Mouse (Mus musculus): ENCODE results near the gene Mfsd9. TPM values are rescaled to one million over a fixed set of nuclear protein-coding genes. Genes with fewer than 3 reads are reported as not detected.
"Not testable (repeated sequence)": the region's sequence is repeated elsewhere in the genome, so short reads cannot be mapped to it uniquely, and the experiment has no call there.

Gene Mfsd9
- polyA plus RNA-seq, 1 experiment, result not detected

DNA sequence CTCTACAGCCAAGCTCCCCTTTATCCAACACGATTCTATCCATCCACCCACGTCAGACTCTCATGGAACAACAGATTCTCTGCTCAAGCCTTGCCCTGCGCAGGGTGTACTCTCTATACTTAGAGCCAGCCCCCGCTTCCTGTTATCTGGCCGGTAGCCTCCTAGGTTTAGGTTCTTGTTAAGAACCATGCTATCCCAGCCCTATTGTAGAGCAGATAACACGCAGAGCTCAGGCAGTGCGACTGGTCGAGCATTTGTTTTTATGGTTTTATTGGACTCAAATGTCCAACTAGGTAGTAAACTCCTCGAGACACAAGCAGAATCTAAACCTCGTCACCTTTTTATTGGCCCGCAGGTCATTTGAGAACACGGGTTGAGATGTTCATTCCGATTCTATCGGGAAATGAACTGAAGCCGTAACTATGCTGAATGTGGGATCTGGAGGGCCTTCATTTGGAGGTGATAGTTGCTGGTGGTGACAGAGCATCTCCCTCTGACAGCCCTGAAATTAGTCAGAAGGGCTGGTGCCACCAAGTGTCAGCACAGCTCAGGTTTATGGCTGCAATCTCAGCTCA lies 25.7 kb downstream of the Mfsd9 start:
- H3K4me3 ChIP-seq (replicated peaks; ENCODE audit: control insufficient read depth, low read depth, low read length), result no peak overlapping the region
- H3K4me1 ChIP-seq (ENCODE audit: control insufficient read depth, insufficient read depth, low read length), result no peaks in the 10 kb centered on the region
- WGBS, result 68% methylated on average over 15 of the region's 15 CpGs
- no peak overlapping the region for H3K27ac ChIP-seq (ENCODE audit: control insufficient read depth, insufficient read depth, low read depth, low read length, poor library complexity)
- TF ChIP-seq CTCF (IDR thresholded peaks at IDR 0.05; ENCODE audit: control insufficient read depth, insufficient read depth, low read length), result no peak
- no peak for TF ChIP-seq POLR2A (IDR thresholded peaks at IDR 0.05; ENCODE audit: borderline replicate concordance, control insufficient read depth, low read depth, low read length)

DNA sequence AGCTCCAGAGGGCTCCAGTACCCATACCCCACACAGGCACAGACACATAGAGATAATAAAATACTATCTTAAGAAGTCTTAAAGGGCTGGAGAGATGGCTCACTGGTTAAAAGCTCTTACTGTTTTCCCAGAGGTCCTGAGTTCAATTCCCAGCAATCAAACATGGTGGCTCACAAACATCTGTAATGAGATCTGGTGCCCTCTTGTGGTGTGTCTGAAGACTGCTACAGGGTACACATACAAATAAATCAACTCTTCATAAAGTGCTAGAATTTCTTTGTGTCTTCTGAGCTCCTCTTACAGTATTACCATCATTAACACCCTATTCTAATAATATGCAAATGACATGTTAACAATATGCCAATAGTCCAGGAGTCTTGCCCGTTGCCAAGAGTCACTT lies 26.4 kb downstream of the Mfsd9 start:
- no peaks in the 10 kb centered on the region for H3K4me1 ChIP-seq (ENCODE audit: control insufficient read depth, insufficient read depth, low read length)
- no peak overlapping the region for H3K27ac ChIP-seq (ENCODE audit: control insufficient read depth, insufficient read depth, low read depth, low read length, poor library complexity)
- TF ChIP-seq CTCF (IDR thresholded peaks at IDR 0.05; ENCODE audit: control insufficient read depth, insufficient read depth, low read length) (no peak), POLR2A (IDR thresholded peaks at IDR 0.05; ENCODE audit: borderline replicate concordance, control insufficient read depth, low read depth, low read length) (no peak)
- 86% methylated on average over 1 of the region's 1 CpGs for WGBS
- no peak overlapping the region for H3K4me3 ChIP-seq (replicated peaks; ENCODE audit: control insufficient read depth, low read depth, low read length)

DNA sequence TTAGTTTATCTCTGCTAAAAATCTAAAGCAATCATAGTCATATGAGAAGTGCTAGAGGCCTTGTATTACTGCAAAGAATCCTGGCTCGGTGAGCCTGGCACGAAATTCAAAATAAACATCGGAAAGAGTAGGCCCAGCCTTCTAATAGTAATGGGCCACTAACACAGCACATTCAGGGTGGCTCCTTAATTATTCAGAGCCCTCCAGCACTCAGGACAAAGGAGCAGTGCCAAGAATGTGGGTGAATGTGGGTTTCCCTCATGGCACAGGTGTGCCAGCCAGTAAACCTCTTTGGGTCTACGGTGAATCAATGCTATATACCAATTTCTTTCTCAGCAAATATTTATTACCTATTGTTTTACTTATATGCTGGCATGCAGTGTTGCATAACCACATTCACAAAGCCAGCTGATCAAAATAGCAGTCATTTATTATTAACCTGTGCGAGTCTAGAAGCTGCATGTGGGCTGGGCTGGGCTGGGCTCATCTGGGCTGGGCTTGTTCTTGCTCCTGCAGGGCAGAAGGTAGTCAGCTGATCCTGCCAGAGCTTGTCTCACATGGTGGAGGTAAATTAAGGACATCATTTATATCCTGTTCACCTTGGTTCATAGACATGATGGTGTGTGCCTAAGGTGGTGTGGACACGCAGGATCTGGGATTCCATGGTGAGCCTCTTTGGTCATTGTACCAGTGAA lies 30.6 kb downstream of the Mfsd9 start:
- WGBS, result 83% methylated on average over 6 of the region's 6 CpGs
- Histone ChIP-seq H3K4me1 (ENCODE audit: control insufficient read depth, insufficient read depth, low read length) (no peaks in the 10 kb centered on the region), H3K4me3 (replicated peaks; ENCODE audit: control insufficient read depth, low read depth, low read length) (no peak overlapping the region), H3K27ac (ENCODE audit: control insufficient read depth, insufficient read depth, low read depth, low read length, poor library complexity) (no peak overlapping the region)
- no peak for TF ChIP-seq CTCF (IDR thresholded peaks at IDR 0.05; ENCODE audit: control insufficient read depth, insufficient read depth, low read length)
- TF ChIP-seq POLR2A (IDR thresholded peaks at IDR 0.05; ENCODE audit: borderline replicate concordance, control insufficient read depth, low read depth, low read length), result no peak

DNA sequence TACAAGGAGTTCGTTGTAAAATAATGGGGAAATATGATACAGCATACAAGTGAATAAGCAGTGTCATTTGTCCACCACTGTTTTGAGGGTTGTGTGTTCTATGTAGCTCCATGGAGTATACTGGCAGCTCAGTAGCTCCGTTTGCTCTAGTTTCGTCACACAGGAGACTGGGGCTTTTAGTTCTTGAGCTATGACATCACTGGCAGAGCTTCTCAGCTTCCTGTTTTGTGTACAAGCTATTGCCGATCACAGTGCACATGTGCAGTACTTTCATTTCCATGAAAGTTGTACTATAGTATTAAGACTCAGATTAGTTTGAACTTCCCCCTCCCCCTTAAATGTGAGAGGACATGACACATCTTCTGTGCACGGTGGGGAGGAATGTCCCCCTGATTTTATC lies 44.4 kb downstream of the Mfsd9 start:
- TF ChIP-seq CTCF (IDR thresholded peaks at IDR 0.05; ENCODE audit: control insufficient read depth, insufficient read depth, low read length) (no peak), POLR2A (IDR thresholded peaks at IDR 0.05; ENCODE audit: borderline replicate concordance, control insufficient read depth, low read depth, low read length) (no peak)
- Histone ChIP-seq H3K4me1 (ENCODE audit: control insufficient read depth, insufficient read depth, low read length) (no peaks in the 10 kb centered on the region), H3K4me3 (replicated peaks; ENCODE audit: control insufficient read depth, low read depth, low read length) (no peak overlapping the region), H3K27ac (ENCODE audit: control insufficient read depth, insufficient read depth, low read depth, low read length, poor library complexity) (no peak overlapping the region)
- WGBS, result 45% methylated on average over 5 of the region's 5 CpGs

DNA sequence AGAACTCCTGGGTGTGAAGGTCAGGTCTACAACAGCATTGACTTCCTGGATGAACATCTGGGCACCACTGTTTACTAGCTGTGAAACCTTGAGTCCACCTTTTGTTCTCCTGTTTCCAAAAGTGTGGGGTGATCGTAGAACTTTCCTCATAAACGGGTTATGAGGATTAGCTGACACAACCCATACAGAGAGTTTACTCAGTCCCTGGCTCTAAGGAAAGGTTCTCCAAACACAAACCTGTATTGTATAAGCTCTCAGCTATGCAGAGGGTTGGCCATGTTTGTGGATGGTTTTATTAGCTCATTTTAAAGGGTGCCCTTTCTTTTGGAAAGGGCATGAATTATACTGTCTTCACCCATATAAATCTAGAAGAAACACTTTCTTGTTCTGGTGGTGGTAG lies 49.7 kb downstream of the Mfsd9 start:
- WGBS, result 86% methylated on average over 2 of the region's 2 CpGs
- TF ChIP-seq POLR2A (IDR thresholded peaks at IDR 0.05; ENCODE audit: borderline replicate concordance, control insufficient read depth, low read depth, low read length) (no peak), CTCF (IDR thresholded peaks at IDR 0.05; ENCODE audit: control insufficient read depth, insufficient read depth, low read length) (no peak)
- Histone ChIP-seq H3K27ac (ENCODE audit: control insufficient read depth, insufficient read depth, low read depth, low read length, poor library complexity) (no peak overlapping the region), H3K4me1 (ENCODE audit: control insufficient read depth, insufficient read depth, low read length) (no peaks in the 10 kb centered on the region), H3K4me3 (replicated peaks; ENCODE audit: control insufficient read depth, low read depth, low read length) (no peak overlapping the region)

DNA sequence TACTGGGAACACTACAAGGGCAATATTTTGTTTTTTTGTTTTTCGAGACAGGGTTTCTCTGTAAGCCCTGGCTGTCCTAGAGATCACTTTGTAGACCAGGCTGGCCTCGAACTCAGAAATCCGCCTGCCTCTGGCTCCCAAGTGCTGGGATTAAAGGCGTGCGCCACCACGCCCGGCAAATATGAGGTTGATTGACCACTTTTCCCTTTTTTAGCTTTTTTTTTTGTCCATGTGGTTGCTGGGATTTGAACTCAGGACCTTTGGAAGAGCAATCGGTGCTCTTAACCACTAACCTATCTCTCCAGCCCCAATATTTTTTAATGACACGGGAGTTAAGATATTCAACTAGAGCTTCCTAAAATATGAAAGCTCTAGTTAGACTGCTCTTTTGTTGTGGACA lies 52.2 kb downstream of the Mfsd9 start:
- H3K4me3 ChIP-seq (replicated peaks; ENCODE audit: control insufficient read depth, low read depth, low read length); H3K4me1 ChIP-seq (ENCODE audit: control insufficient read depth, insufficient read depth, low read length); H3K27ac ChIP-seq (ENCODE audit: control insufficient read depth, insufficient read depth, low read depth, low read length, poor library complexity): not testable (repeated sequence)
- 89% methylated on average over 9 of the region's 9 CpGs for WGBS

DNA sequence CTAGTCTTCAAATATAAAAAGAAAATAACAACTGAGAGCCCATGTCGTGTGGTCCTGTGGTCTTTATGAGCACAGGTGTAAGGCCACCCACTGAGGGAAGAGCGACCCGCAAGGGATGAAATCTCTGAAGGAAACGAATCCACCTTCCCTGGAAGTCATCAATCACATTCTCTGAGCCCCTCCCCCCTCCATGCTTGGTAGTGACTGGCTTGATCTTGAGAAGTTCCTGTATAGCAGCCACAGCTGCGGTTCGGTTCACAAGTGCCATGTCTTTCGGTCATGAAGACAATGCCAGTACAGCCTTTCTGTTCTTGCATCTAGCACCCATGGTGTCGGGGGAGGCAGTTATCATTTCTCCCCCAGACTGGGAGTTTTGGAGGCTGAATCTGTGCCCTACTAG lies 52.8 kb downstream of the Mfsd9 start:
- H3K27ac ChIP-seq (ENCODE audit: control insufficient read depth, insufficient read depth, low read depth, low read length, poor library complexity), result no peak overlapping the region
- 44% methylated on average over 8 of the region's 8 CpGs for WGBS
- H3K4me3 ChIP-seq (replicated peaks; ENCODE audit: control insufficient read depth, low read depth, low read length), result no peak overlapping the region
- TF ChIP-seq POLR2A (IDR thresholded peaks at IDR 0.05; ENCODE audit: borderline replicate concordance, control insufficient read depth, low read depth, low read length) (no peak), CTCF (IDR thresholded peaks at IDR 0.05; ENCODE audit: control insufficient read depth, insufficient read depth, low read length) (no peak)
- no peaks in the 10 kb centered on the region for H3K4me1 ChIP-seq (ENCODE audit: control insufficient read depth, insufficient read depth, low read length)

DNA sequence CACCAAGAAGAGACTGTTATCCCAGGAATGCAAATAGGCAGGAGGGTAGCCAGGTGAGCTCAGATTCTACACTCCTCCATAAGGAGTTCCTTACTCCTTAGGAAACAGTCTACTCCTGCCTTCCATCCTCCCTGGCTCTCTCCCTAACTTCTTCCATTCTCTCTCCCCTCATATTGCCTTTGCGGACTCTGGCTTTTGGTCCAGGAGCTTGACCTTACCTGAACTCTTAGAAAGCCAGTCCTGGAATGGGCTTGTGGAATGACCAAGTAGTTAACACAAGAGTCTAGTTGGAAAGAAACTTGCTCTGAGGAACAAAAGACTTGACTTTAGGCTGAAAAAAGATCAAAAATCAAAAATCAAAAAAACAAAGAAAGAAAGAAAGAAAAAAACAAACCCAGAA lies 61.9 kb downstream of the Mfsd9 start:
- Histone ChIP-seq H3K4me1 (ENCODE audit: control insufficient read depth, insufficient read depth, low read length) (no peaks in the 10 kb centered on the region), H3K4me3 (replicated peaks; ENCODE audit: control insufficient read depth, low read depth, low read length) (no peak overlapping the region), H3K27ac (ENCODE audit: control insufficient read depth, insufficient read depth, low read depth, low read length, poor library complexity) (no peak overlapping the region)
- WGBS, result 76% methylated on average over 1 of the region's 1 CpGs
- TF ChIP-seq CTCF (IDR thresholded peaks at IDR 0.05; ENCODE audit: control insufficient read depth, insufficient read depth, low read length) (no peak), POLR2A (IDR thresholded peaks at IDR 0.05; ENCODE audit: borderline replicate concordance, control insufficient read depth, low read depth, low read length) (no peak)

DNA sequence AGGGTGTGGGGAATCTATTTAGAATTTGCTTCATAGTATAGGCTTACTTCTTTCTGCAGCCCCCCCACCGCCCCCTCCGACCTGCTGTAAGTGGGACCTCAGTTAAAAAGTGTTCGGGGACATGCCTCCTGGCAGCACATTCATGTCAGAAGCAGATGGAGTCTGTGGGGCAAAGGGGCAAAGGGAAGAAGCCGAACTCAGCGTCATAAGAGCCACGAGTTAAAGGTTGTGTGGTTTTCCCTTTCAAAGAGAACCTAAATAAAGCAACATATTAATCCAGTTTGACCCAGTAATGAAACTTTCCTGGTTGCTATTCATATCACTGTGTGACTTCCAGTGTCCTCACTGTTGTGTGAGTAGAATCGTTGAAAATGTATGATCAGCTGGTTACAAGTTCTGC lies 63.1 kb downstream of the Mfsd9 start:
- WGBS, result 79% methylated on average over 7 of the region's 7 CpGs
- H3K4me1 ChIP-seq (ENCODE audit: control insufficient read depth, insufficient read depth, low read length), result no peaks in the 10 kb centered on the region
- no peak overlapping the region for H3K27ac ChIP-seq (ENCODE audit: control insufficient read depth, insufficient read depth, low read depth, low read length, poor library complexity)
- TF ChIP-seq POLR2A (IDR thresholded peaks at IDR 0.05; ENCODE audit: borderline replicate concordance, control insufficient read depth, low read depth, low read length) (no peak), CTCF (IDR thresholded peaks at IDR 0.05; ENCODE audit: control insufficient read depth, insufficient read depth, low read length) (no peak)
- H3K4me3 ChIP-seq (replicated peaks; ENCODE audit: control insufficient read depth, low read depth, low read length), result no peak overlapping the region

Data from bone marrow, adult 2 months (tissue).